Mouse (Mus musculus): Measurements from ENCODE around the gene Kif3b. TPM values are rescaled to one million over a fixed set of nuclear protein-coding genes. Genes with fewer than 3 reads are reported as not detected.

Kif3b gene
- polyA plus RNA-seq, 1 experiment from 2014 or later, result 6.9 TPM

DNA sequence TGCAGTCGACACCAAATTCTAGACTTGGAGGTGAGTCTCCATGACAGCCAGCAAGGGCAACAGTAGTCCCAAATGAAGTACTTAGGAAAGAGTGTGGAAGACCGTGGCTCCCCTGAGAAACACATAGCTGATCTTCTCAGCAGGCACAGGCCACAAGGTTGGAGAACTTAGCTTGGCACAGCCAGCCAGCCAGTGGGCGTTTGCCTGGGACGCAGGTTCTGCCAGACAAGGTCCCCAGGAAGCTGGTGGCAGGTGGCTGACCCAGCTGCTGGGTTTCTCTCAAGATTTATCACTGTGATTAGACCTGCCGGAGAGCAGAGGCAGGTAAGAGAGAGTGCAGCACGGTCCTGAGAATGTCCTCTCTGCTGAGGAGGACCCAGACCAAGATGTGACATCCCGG is 17.4 kb downstream of the Kif3b start:
- Histone ChIP-seq H3K4me1 (no peaks in the 10 kb centered on the region), H3K4me3 (no peak overlapping the region), H3K27ac (no peak overlapping the region), H3K9me3 (no peaks in the 10 kb centered on the region), H3K36me3 (replicated peaks) (peaks cover 9% of the 10 kb centered on the region; the same call in 1 of the 2 replicates), H3K27me3 (ENCODE audit: poor library complexity, severe bottlenecking) (no peaks in the 10 kb centered on the region)
- DNase-seq (ENCODE audit: extremely low spot score, low spot score), result no peak
- 92% methylated on average over 7 of the region's 7 CpGs for WGBS

- WGBS, result 89% methylated on average over 8 of the region's 8 CpGs
- DNase-seq (ENCODE audit: extremely low spot score, low spot score), result no peak
Measured at GRCm38 (mm10) chr2:153309106-153309505, 17.9 kb downstream of the Kif3b start.

GRCm38 (mm10) chr2:153310228-153310627 is 19.0 kb downstream of the Kif3b start:
- H3K4me1 ChIP-seq, result no peaks in the 10 kb centered on the region
- no peaks in the 10 kb centered on the region for H3K9me3 ChIP-seq
- DNase-seq (ENCODE audit: extremely low spot score, low spot score), result no peak
- peaks cover 9% of the 10 kb centered on the region; the same call in 1 of the 2 replicates for H3K36me3 ChIP-seq (replicated peaks)
- no peak overlapping the region for H3K27ac ChIP-seq
- H3K27me3 ChIP-seq (ENCODE audit: poor library complexity, severe bottlenecking), result no peaks in the 10 kb centered on the region
- no peak overlapping the region for H3K4me3 ChIP-seq
- 91% methylated on average over 6 of the region's 6 CpGs for WGBS

More at GRCm38 (mm10) chr2:153309106-153309505, 17.9 kb downstream of the Kif3b start:
- Histone ChIP-seq H3K36me3 (replicated peaks) (peaks cover 9% of the 10 kb centered on the region; the same call in 1 of the 2 replicates), H3K27me3 (ENCODE audit: poor library complexity, severe bottlenecking) (no peaks in the 10 kb centered on the region), H3K9me3 (no peaks in the 10 kb centered on the region), H3K4me1 (no peaks in the 10 kb centered on the region), H3K4me3 (no peak overlapping the region), H3K27ac (no peak overlapping the region)

DNA sequence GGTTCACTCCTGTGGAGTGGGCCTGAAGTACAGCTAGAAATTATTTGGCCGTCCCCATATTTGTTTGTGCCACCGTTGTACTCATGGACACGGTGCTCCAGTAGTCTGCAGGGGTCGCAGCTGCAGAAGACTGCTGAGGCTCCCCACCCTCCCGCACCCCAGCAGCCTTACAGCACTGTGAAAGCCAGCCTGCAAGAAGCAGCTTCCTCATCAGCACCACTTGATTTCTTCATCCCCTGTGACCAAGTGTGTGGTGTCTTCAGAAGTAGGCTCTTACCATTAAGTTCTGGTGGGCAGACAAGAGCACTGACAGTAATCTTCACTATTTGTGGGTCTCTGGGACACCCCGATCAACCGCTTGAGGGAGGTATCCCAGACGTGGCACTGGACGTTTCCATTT is 21.7 kb downstream of the Kif3b start:
- Histone ChIP-seq H3K27me3 (ENCODE audit: poor library complexity, severe bottlenecking) (no peaks in the 10 kb centered on the region), H3K4me1 (no peaks in the 10 kb centered on the region), H3K9me3 (no peaks in the 10 kb centered on the region), H3K27ac (no peak overlapping the region), H3K4me3 (no peak overlapping the region), H3K36me3 (replicated peaks) (peaks cover 29% of the 10 kb centered on the region)
- 92% methylated on average over 9 of the region's 9 CpGs for WGBS
- no peak for DNase-seq (ENCODE audit: extremely low spot score, low spot score)

- 94% methylated on average over 4 of the region's 4 CpGs for WGBS
- H3K9me3 ChIP-seq, result no peaks in the 10 kb centered on the region
- peaks cover 69% of the 10 kb centered on the region for H3K36me3 ChIP-seq (replicated peaks)
- no peaks in the 10 kb centered on the region for H3K27me3 ChIP-seq (ENCODE audit: poor library complexity, severe bottlenecking)
- no peak overlapping the region for H3K27ac ChIP-seq
- DNase-seq (ENCODE audit: extremely low spot score, low spot score), result no peak
- H3K4me3 ChIP-seq, result no peak overlapping the region
- no peaks in the 10 kb centered on the region for H3K4me1 ChIP-seq
Measured at GRCm38 (mm10) chr2:153318408-153318807, 27.2 kb downstream of the Kif3b start.

GRCm38 (mm10) chr2:153319036-153319643 is 27.9 kb downstream of the Kif3b start:
- Histone ChIP-seq H3K9me3 (no peaks in the 10 kb centered on the region), H3K4me1 (no peaks in the 10 kb centered on the region), H3K27me3 (ENCODE audit: poor library complexity, severe bottlenecking) (no peaks in the 10 kb centered on the region), H3K27ac (no peak overlapping the region), H3K4me3 (no peak overlapping the region), H3K36me3 (replicated peaks) (peaks cover 76% of the 10 kb centered on the region)
- DNase-seq (ENCODE audit: extremely low spot score, low spot score), result no peak
- whole genome bisulfite sequencing, result 89% methylated on average over 8 of the region's 8 CpGs

DNA sequence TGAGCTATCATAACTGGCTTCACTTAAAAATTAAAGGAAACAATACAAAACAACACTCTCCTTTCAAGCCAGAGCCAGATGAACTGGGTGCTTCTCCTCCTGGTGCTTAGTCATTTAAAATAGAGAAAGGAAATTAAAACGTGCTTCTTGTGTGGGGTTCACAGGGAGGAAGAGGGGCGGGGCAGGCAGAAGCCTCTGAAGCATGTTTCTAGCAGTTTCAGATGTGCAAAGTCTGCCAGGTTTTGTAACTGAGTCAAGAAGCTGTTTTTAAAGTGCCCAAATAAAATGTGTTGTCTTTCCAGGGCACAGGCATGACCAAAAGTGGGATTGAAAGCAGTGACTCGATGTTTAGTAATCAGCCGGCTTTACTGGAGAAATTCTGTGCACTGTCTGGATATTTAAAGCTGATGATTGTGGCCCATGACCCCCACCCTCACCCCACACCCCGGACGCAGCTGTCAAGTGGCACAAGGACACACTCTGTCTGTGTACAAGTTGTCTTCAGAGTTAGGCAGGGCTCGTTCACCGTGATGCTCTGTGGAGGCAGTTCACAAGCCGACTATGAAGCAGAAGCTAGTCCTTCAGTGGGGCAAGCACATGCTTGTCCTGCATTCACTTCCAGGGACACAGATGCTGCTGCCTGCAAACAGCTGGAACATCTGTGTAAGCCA is 34.6 kb downstream of the Kif3b start:
- no peak for DNase-seq (ENCODE audit: extremely low spot score, low spot score)
- no peak overlapping the region for H3K4me3 ChIP-seq
- peaks cover 84% of the 10 kb centered on the region for H3K36me3 ChIP-seq (replicated peaks)
- no peaks in the 10 kb centered on the region for H3K27me3 ChIP-seq (ENCODE audit: poor library complexity, severe bottlenecking)
- 94% methylated on average over 9 of the region's 9 CpGs for WGBS
- no peaks in the 10 kb centered on the region for H3K9me3 ChIP-seq
- no peaks in the 10 kb centered on the region for H3K4me1 ChIP-seq
- no peak overlapping the region for H3K27ac ChIP-seq

DNA sequence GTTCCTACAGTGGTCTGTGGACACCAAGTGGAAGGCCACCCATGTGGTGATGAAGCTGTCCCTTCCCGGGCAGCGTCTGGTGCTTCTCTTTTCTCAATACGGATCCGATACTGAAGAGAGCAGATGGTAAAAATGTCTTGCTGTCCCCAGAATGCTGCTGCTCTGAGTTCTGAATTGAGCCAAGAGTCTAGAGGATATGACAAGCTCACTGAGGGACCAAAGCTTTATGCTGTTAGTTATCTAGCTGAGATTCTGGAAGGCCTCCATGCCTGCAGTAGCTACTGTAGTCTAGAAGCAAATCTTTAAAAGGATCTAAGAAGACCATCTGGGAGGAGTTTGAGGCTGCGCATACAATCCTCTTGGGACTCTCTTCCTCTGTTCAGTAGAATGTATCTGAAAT is 41.1 kb downstream of the Kif3b start:
- H3K4me3 ChIP-seq, result no peak overlapping the region
- 94% methylated on average over 5 of the region's 5 CpGs for WGBS
- no peak for DNase-seq (ENCODE audit: extremely low spot score, low spot score)
- H3K36me3 ChIP-seq (replicated peaks), result peaks cover 47% of the 10 kb centered on the region
- H3K4me1 ChIP-seq, result peaks cover 3% of the 10 kb centered on the region
- H3K9me3 ChIP-seq, result no peaks in the 10 kb centered on the region
- H3K27ac ChIP-seq, result no peak overlapping the region
- H3K27me3 ChIP-seq (ENCODE audit: poor library complexity, severe bottlenecking), result no peaks in the 10 kb centered on the region

DNA sequence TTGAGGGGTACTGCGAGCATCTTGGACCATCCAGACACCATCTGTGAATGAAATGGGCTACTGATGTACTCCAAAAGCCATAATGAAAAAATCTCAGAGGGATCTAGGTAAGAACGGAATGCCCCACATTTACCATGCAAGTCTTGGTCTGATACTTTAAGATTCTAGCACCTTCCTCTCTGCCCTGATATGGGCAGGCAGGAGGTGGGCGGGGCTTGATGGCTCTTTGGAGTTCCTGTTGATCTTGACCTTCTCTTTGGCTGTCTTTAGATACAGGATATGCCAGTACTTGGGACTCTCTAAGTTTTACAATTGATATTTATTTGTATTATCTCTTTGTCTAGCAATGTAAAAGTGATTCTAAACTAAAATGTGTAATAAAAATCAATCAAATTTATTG is 41.8 kb downstream of the Kif3b start:
- no peak overlapping the region for H3K27ac ChIP-seq
- H3K27me3 ChIP-seq (ENCODE audit: poor library complexity, severe bottlenecking), result no peaks in the 10 kb centered on the region
- H3K9me3 ChIP-seq, result no peaks in the 10 kb centered on the region
- no peak overlapping the region for H3K4me3 ChIP-seq
- peaks cover 46% of the 10 kb centered on the region for H3K36me3 ChIP-seq (replicated peaks)
- no peak for DNase-seq (ENCODE audit: extremely low spot score, low spot score)
- peaks cover 10% of the 10 kb centered on the region for H3K4me1 ChIP-seq
- WGBS, result 94% methylated on average over 3 of the region's 3 CpGs

GRCm38 (mm10) chr2:153333822-153334232 is 42.6 kb downstream of the Kif3b start:
- no peak for DNase-seq (ENCODE audit: extremely low spot score, low spot score)
- H3K4me1 ChIP-seq, result peaks cover 10% of the 10 kb centered on the region
- no peak overlapping the region for H3K4me3 ChIP-seq
- H3K36me3 ChIP-seq (replicated peaks), result peaks cover 40% of the 10 kb centered on the region
- whole genome bisulfite sequencing, result 94% methylated on average over 6 of the region's 6 CpGs
- no peaks in the 10 kb centered on the region for H3K9me3 ChIP-seq
- H3K27ac ChIP-seq, result no peak overlapping the region
- H3K27me3 ChIP-seq (ENCODE audit: poor library complexity, severe bottlenecking), result no peaks in the 10 kb centered on the region

- no peaks in the 10 kb centered on the region for H3K27me3 ChIP-seq (ENCODE audit: poor library complexity, severe bottlenecking)
- peaks cover 38% of the 10 kb centered on the region for H3K36me3 ChIP-seq (replicated peaks)
- no peak overlapping the region for H3K4me3 ChIP-seq
- DNase-seq (ENCODE audit: extremely low spot score, low spot score), result no peak
- 83% methylated on average over 3 of the region's 3 CpGs for WGBS
- H3K27ac ChIP-seq, result no peak overlapping the region
- no peaks in the 10 kb centered on the region for H3K9me3 ChIP-seq
- H3K4me1 ChIP-seq, result peaks cover 10% of the 10 kb centered on the region
Measured at GRCm38 (mm10) chr2:153334281-153334680, 43.1 kb downstream of the Kif3b start.

DNA sequence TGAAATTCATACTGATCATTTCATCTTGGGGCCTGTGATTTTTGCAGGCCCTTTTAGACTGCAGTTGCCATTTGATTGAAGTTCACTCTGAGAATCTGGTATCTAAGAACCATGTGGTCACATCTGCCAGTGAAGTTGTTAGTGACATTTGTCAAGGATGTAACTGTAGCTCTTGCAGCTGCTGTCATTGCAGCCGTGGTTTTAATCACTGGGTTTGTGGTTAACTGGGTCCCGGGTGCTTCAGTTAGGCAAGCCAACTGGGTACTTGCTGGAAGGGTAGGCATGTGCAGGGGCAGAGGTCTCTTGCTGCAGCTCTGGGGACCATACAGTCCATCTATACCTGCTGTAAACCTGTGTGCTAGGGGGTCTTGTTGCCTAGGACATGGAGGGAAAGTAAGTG is 44.9 kb downstream of the Kif3b start:
- WGBS, result 81% methylated on average over 2 of the region's 2 CpGs
- DNase-seq (ENCODE audit: extremely low spot score, low spot score), result no peak
- Histone ChIP-seq H3K27ac (no peak overlapping the region), H3K9me3 (no peaks in the 10 kb centered on the region), H3K4me3 (no peak overlapping the region), H3K27me3 (ENCODE audit: poor library complexity, severe bottlenecking) (no peaks in the 10 kb centered on the region), H3K4me1 (peaks cover 10% of the 10 kb centered on the region), H3K36me3 (replicated peaks) (peaks cover 20% of the 10 kb centered on the region)

Measured in forebrain, embryonic 10.5 days (tissue).